Mouse (Mus musculus): ENCODE measurements around the gene Nt5c2. TPM values are rescaled to one million over a fixed set of nuclear protein-coding genes. Genes with fewer than 3 reads are reported as not detected.

Gene Nt5c2
- polyA plus RNA-seq, 1 experiment from 2014 or later: 69.6 TPM

Other genes with a start within 250 kb of the Nt5c2 start
- 75.7 and 248 TPM in 2 replicates for gene Ina, start 455 bp downstream of the Nt5c2 start, polyA plus RNA-seq (2016; fragmentation: Nextera tagmentation; extraction: Ambion mirVana)
- gene Pcgf6, start 35.8 kb upstream of the Nt5c2 start, polyA plus RNA-seq (2016; fragmentation: Nextera tagmentation; extraction: Ambion mirVana): 28.0 and 35.8 TPM in 2 replicates
- 6.7 and 7.0 TPM in 2 replicates for gene Taf5, start 52.6 kb upstream of the Nt5c2 start, polyA plus RNA-seq (2016; fragmentation: Nextera tagmentation; extraction: Ambion mirVana)
- gene Usmg5, start 75.5 kb upstream of the Nt5c2 start, polyA plus RNA-seq (2016; fragmentation: Nextera tagmentation; extraction: Ambion mirVana): 1,105 and 1,298 TPM in 2 replicates
- 8.7 and 13.5 TPM in 2 replicates for gene Pdcd11, start 75.6 kb upstream of the Nt5c2 start, polyA plus RNA-seq (2016; fragmentation: Nextera tagmentation; extraction: Ambion mirVana)
- 1.8 and 1.9 TPM in 2 replicates for gene Calhm2, start 123.1 kb upstream of the Nt5c2 start, polyA plus RNA-seq (2016; fragmentation: Nextera tagmentation; extraction: Ambion mirVana)
- not detected in 2 replicates for gene Calhm1, start 129.1 kb upstream of the Nt5c2 start, polyA plus RNA-seq (2016; fragmentation: Nextera tagmentation; extraction: Ambion mirVana)
- gene Calhm3, start 142.6 kb upstream of the Nt5c2 start, polyA plus RNA-seq (2016; fragmentation: Nextera tagmentation; extraction: Ambion mirVana): not detected in 2 replicates
- 5.7 and 5.9 TPM in 2 replicates for gene Neurl1a, start 163.7 kb upstream of the Nt5c2 start, polyA plus RNA-seq (2016; fragmentation: Nextera tagmentation; extraction: Ambion mirVana)